Mouse (Mus musculus): ENCODE data around the gene Mettl7a2. TPM values are rescaled to one million over a fixed set of nuclear protein-coding genes. Genes with fewer than 3 reads are reported as not detected.
"Not testable (repeated sequence)": the region's sequence is repeated elsewhere in the genome, so short reads cannot be mapped to it uniquely, and the experiment has no call there.

The Mettl7a2 gene
- polyA plus RNA-seq, 1 experiment from 2014 or later, result not detected

- Histone ChIP-seq H3K4me2 (ENCODE audit: low read depth, low read length) (no peak overlapping the region), H3K27me3 (ENCODE audit: insufficient read depth, low read length) (no peaks in the 10 kb centered on the region), H3K4me1 (ENCODE audit: insufficient read depth) (peaks cover 4% of the 10 kb centered on the region; the same call in 1 of the 2 replicates), H3K27ac (ENCODE audit: low read depth) (no peak overlapping the region), H3K9ac (replicated peaks) (no peak overlapping the region), H3K9me3 (ENCODE audit: low read length) (no peaks in the 10 kb centered on the region), H3K36me3 (replicated peaks; ENCODE audit: insufficient read depth, low read length) (no peaks in the 10 kb centered on the region), H3K4me3 (ENCODE audit: low read depth, low read length) (no peak overlapping the region)
- ATAC-seq (no peak), DNase-seq (no peak)
- no peak for TF ChIP-seq CTCF (IDR thresholded peaks at IDR 0.05; ENCODE audit: low read depth)
- TF ChIP-seq EP300 (IDR thresholded peaks at IDR 0.05; ENCODE audit: low read depth), result no peak
- WGBS (ENCODE audit: insufficient replicate concordance), result 66% methylated on average over 6 of the region's 6 CpGs
These were observed 1.4 kb upstream of the Mettl7a2 start for GRCm38 (mm10) chr15:100351501-100352060.

DNA sequence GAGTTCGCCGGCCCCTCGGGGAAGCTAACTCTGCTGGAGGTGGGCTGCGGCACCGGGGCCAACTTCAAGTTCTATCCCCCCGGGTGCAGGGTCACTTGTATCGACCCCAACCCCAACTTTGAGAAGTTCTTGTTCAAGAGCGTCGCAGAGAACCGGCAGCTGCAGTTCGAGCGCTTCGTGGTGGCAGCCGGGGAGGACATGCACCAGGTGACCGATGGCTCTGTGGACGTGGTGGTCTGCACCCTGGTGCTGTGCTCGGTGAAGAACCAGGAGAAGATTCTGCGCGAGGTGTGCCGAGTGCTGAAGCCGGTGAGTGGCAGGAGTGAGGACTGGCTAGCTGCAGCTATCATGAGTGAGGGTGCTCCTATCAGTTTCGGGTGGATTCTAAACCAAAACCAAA is 399 bp downstream of the Mettl7a2 start:
- H3K4me1 ChIP-seq (ENCODE audit: insufficient read depth); H3K9me3 ChIP-seq (ENCODE audit: low read length); DNase-seq; ATAC-seq; H3K27me3 ChIP-seq (ENCODE audit: insufficient read depth, low read length); H3K4me3 ChIP-seq (ENCODE audit: low read depth, low read length); H3K36me3 ChIP-seq (replicated peaks; ENCODE audit: insufficient read depth, low read length); H3K9ac ChIP-seq (replicated peaks); H3K4me2 ChIP-seq (ENCODE audit: low read depth, low read length); H3K27ac ChIP-seq (ENCODE audit: low read depth): not testable (repeated sequence)
- 89% methylated on average over 10 of the region's 22 CpGs for WGBS (ENCODE audit: insufficient replicate concordance)

GRCm38 (mm10) chr15:100355876-100356275 is 2.9 kb downstream of the Mettl7a2 start:
- 63% methylated on average over 5 of the region's 5 CpGs for WGBS (ENCODE audit: insufficient replicate concordance)
- H3K9ac ChIP-seq (replicated peaks), result no peak overlapping the region
- no peak overlapping the region for H3K27ac ChIP-seq (ENCODE audit: low read depth)
- no peak overlapping the region for H3K4me3 ChIP-seq (ENCODE audit: low read depth, low read length)
- H3K4me2 ChIP-seq (ENCODE audit: low read depth, low read length), result no peak overlapping the region
- ATAC-seq (no peak), DNase-seq (no peak)
- H3K27me3 ChIP-seq (ENCODE audit: insufficient read depth, low read length), result no peaks in the 10 kb centered on the region
- no peak for TF ChIP-seq EP300 (IDR thresholded peaks at IDR 0.05; ENCODE audit: low read depth)
- TF ChIP-seq CTCF (IDR thresholded peaks at IDR 0.05; ENCODE audit: low read depth), result no peak
- no peaks in the 10 kb centered on the region for H3K36me3 ChIP-seq (replicated peaks; ENCODE audit: insufficient read depth, low read length)
- H3K9me3 ChIP-seq (ENCODE audit: low read length), result no peaks in the 10 kb centered on the region
- H3K4me1 ChIP-seq (ENCODE audit: insufficient read depth), result peaks cover 4% of the 10 kb centered on the region; the same call in 1 of the 2 replicates

GRCm38 (mm10) chr15:100364242-100364641 is 11.2 kb downstream of the Mettl7a2 start, which contains the start of gene Higd1c:
Higd1c (plus strand) TSS chr15:100364542.
- peaks cover 5% of the 10 kb centered on the region; the same call in 1 of the 2 replicates for H3K9me3 ChIP-seq (ENCODE audit: low read length)
- H3K4me1 ChIP-seq (ENCODE audit: insufficient read depth), result no peaks in the 10 kb centered on the region
- 67% methylated on average over 7 of the region's 7 CpGs for WGBS (ENCODE audit: insufficient replicate concordance)
- DNase-seq, result no peak
- ATAC-seq, result no peak
- no peaks in the 10 kb centered on the region for H3K27me3 ChIP-seq (ENCODE audit: insufficient read depth, low read length)
- H3K4me2 ChIP-seq (ENCODE audit: low read depth, low read length), result no peak within 1 kb of the TSS
- TF ChIP-seq CTCF (IDR thresholded peaks at IDR 0.05; ENCODE audit: low read depth) (no peak), EP300 (IDR thresholded peaks at IDR 0.05; ENCODE audit: low read depth) (no peak)
- no peak within 1 kb of the TSS for H3K4me3 ChIP-seq (ENCODE audit: low read depth, low read length)
- H3K36me3 ChIP-seq (replicated peaks; ENCODE audit: insufficient read depth, low read length), result no peaks in the 10 kb centered on the region
- H3K9ac ChIP-seq (replicated peaks), result no peak within 1 kb of the TSS
- no peak within 1 kb of the TSS for H3K27ac ChIP-seq (ENCODE audit: low read depth)

DNA sequence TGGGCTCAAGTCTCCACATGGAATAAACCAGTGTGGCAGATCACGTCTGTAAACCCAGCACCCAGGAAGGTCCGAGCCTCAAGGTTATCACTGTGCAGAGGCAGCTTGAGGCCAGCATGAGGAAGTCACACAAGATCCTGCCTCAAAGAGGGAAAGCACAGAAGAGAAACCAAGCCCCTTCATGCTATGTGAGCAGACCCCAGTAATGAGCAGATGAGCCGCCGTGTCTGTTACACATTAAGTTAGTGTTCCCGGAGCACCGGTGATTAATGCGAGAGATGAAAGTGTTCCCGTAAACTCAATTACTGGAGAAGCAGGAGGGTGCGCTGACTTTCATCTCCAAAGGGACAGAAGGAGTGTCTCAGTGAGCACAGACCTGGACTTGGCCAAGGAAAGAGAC is 13.0 kb downstream of the Mettl7a2 start:
- not testable (repeated sequence) for H3K4me2 ChIP-seq (ENCODE audit: low read depth, low read length); H3K27ac ChIP-seq (ENCODE audit: low read depth); H3K4me3 ChIP-seq (ENCODE audit: low read depth, low read length); H3K4me1 ChIP-seq (ENCODE audit: insufficient read depth); H3K27me3 ChIP-seq (ENCODE audit: insufficient read depth, low read length); DNase-seq; H3K9ac ChIP-seq (replicated peaks); H3K9me3 ChIP-seq (ENCODE audit: low read length); H3K36me3 ChIP-seq (replicated peaks; ENCODE audit: insufficient read depth, low read length); ATAC-seq
- whole genome bisulfite sequencing (ENCODE audit: insufficient replicate concordance), result 76% methylated on average over 9 of the region's 9 CpGs

DNA sequence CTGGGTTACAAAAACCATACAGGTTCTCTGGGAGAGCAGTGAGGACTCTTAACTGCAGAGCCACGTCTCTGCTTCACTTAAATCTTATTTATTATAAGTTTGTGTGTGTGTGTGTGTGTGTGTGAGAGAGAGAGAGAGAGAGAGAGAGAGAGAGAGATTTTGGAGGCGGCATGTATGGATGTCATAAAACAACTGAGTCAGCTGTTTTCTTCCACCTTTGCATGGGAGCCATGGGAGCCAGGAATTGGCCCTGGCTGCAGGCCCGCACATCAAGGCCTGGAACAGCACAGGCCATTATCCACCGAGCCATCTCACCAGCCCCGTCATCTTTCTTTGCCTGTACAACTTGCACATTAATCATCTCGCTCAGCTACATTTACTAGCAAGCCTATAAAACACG is 14.1 kb downstream of the Mettl7a2 start:
- TF ChIP-seq EP300 (IDR thresholded peaks at IDR 0.05; ENCODE audit: low read depth) (no peak), CTCF (IDR thresholded peaks at IDR 0.05; ENCODE audit: low read depth) (no peak)
- Histone ChIP-seq H3K4me2 (ENCODE audit: low read depth, low read length) (no peak overlapping the region), H3K4me1 (ENCODE audit: insufficient read depth) (no peaks in the 10 kb centered on the region), H3K4me3 (ENCODE audit: low read depth, low read length) (no peak overlapping the region), H3K9me3 (ENCODE audit: low read length) (peaks cover 5% of the 10 kb centered on the region; the same call in 1 of the 2 replicates), H3K9ac (replicated peaks) (no peak overlapping the region), H3K27ac (ENCODE audit: low read depth) (no peak overlapping the region), H3K36me3 (replicated peaks; ENCODE audit: insufficient read depth, low read length) (no peaks in the 10 kb centered on the region), H3K27me3 (ENCODE audit: insufficient read depth, low read length) (no peaks in the 10 kb centered on the region)
- ATAC-seq (no peak), DNase-seq (no peak)
- 76% methylated on average over 7 of the region's 7 CpGs for WGBS (ENCODE audit: insufficient replicate concordance)

DNA sequence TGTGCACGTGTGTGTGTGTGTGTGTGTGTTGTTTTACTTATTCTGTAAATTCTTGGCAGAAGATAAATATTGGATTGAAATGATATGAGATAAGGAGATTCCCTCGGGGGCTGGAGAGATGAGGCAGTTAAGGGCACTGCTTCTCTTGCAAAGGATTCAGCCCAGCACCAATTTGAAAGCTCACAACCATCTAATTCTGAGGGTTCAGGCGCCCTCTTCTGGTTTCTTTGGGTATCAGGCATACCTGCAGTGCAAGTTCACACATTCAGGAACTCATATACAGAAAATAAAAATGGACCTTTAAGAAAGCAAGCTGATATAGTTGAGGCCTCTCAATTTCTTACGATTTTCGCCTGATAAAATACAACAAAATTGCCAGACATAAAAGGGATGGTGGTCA is 22.1 kb downstream of the Mettl7a2 start:
- no peaks in the 10 kb centered on the region for H3K27me3 ChIP-seq (ENCODE audit: insufficient read depth, low read length)
- no peak overlapping the region for H3K4me2 ChIP-seq (ENCODE audit: low read depth, low read length)
- 34% methylated on average over 5 of the region's 5 CpGs for whole genome bisulfite sequencing (ENCODE audit: insufficient replicate concordance)
- H3K9me3 ChIP-seq (ENCODE audit: low read length), result no peaks in the 10 kb centered on the region
- TF ChIP-seq CTCF (IDR thresholded peaks at IDR 0.05; ENCODE audit: low read depth) (peak; percentile 70), EP300 (IDR thresholded peaks at IDR 0.05; ENCODE audit: low read depth) (no peak)
- no peak overlapping the region for H3K27ac ChIP-seq (ENCODE audit: low read depth)
- H3K36me3 ChIP-seq (replicated peaks; ENCODE audit: insufficient read depth, low read length), result no peaks in the 10 kb centered on the region
- DNase-seq (peak; percentile 64), ATAC-seq (no peak)
- H3K9ac ChIP-seq (replicated peaks), result no peak overlapping the region
- no peak overlapping the region for H3K4me3 ChIP-seq (ENCODE audit: low read depth, low read length)
- no peaks in the 10 kb centered on the region for H3K4me1 ChIP-seq (ENCODE audit: insufficient read depth)
